Mouse (Mus musculus): ENCODE data around the gene Cmtm5. TPM values are rescaled to one million over a fixed set of nuclear protein-coding genes. Genes with fewer than 3 reads are reported as not detected.
"Not testable (repeated sequence)": the region's sequence is repeated elsewhere in the genome, so short reads cannot be mapped to it uniquely, and the experiment has no call there.

Cmtm5 gene
- polyA plus RNA-seq, 1 experiment: not detected

DNA sequence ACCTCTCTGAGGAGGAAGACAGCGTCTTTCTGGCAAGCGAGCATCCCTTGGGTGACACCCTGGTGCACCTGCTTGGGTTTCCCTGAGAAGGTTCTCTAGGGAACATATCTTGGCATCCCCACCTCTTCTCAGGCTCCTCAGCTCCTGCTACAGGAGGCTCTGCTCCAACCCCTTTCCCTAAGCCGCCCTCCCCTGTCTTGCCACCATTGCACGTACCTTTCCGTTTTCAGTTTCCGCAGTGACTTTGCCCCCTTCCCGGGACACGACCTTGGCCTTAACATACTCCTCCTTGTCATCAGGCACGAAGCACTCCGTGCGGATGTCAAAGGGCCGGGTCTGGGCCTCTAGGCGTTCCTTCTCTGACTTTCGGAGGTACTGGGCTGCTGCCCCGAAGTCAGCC is 29.0 kb downstream of the Cmtm5 start:
- Histone ChIP-seq H3K4me3 (ENCODE audit: low read depth, low read length) (no peak overlapping the region), H3K4me1 (ENCODE audit: control insufficient read depth, insufficient read depth, low read length) (no peaks in the 10 kb centered on the region), H3K9ac (ENCODE audit: low read depth, poor library complexity, severe bottlenecking) (no peak overlapping the region), H3K36me3 (ENCODE audit: control insufficient read depth, insufficient read depth, low read length, poor library complexity, severe bottlenecking) (no peaks in the 10 kb centered on the region), H3K27ac (ENCODE audit: insufficient read depth, low read length) (no peak overlapping the region), H3K9me3 (replicated peaks; ENCODE audit: control insufficient read depth, insufficient read depth, low read length, poor library complexity, severe bottlenecking) (no peaks in the 10 kb centered on the region), H3K27me3 (ENCODE audit: control insufficient read depth, insufficient read depth, low read length, poor library complexity, severe bottlenecking) (no peaks in the 10 kb centered on the region)
- TF ChIP-seq POLR2A (IDR thresholded peaks at IDR 0.05; ENCODE audit: insufficient read depth, low read length) (no peak), CTCF (IDR thresholded peaks at IDR 0.05; ENCODE audit: low read depth, low read length) (no peak), EP300 (IDR thresholded peaks at IDR 0.05; ENCODE audit: insufficient read depth, low read depth, low read length) (no peak)

DNA sequence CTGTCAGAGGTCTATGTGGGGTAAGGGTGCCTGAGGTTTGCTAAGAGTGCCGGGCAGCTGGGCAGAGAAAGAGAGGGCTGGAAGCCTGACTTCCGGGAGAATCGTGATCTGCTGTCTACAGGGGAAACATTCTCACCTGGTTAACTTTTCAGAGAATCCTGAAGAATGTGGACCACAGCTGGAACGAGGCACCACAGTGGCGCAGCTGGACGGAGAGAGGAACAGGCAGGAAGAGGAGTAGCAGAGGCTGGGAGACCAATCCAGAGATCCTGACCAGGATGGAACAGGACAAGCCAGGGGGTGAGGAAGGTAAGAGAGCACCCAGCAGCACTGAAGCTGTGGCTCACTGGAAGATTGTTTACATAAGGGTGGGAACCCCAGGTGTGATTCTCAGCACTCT is 29.6 kb downstream of the Cmtm5 start:
- TF ChIP-seq CTCF (IDR thresholded peaks at IDR 0.05; ENCODE audit: low read depth, low read length) (no peak), EP300 (IDR thresholded peaks at IDR 0.05; ENCODE audit: insufficient read depth, low read depth, low read length) (no peak), POLR2A (IDR thresholded peaks at IDR 0.05; ENCODE audit: insufficient read depth, low read length) (no peak)
- no peak overlapping the region for H3K27ac ChIP-seq (ENCODE audit: insufficient read depth, low read length)
- H3K27me3 ChIP-seq (ENCODE audit: control insufficient read depth, insufficient read depth, low read length, poor library complexity, severe bottlenecking): no peaks in the 10 kb centered on the region

DNA sequence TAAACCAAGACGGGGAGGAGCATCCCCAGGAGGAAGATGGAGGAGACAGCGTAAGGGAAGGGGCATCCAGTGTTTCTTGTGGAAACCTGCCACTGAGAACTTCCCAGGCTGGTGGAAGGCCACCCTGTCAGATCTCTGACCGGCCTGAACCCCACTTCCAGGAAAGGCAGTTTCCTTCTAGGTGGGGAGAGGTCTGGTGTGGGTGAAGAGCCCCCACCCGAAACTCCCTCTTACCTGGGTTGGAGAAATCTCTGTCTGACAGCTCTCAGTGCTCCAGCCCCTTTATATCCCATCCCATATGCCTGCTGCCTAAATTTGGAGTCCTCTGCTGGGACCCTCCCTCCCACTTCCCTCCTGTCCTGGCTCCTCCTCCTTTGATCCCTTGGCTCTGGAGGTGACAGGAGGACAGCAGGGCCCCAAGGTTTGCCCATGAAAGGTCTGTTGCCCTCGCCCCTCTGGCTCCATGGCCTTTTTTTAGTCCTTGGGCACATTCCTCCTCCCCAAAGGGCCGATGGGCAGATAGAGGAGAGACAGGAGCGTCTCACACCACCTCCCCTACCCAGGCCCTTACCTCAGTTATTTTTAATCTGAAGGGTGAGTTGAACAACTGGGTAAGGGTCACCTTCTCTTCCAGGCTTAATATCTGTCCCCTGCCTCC is 30.4 kb downstream of the Cmtm5 start, which contains the start of gene Myh6:
Myh6 (minus strand) TSS at position 608 of the 658 bp plus-strand sequence.
- no peaks in the 10 kb centered on the region for H3K36me3 ChIP-seq (ENCODE audit: control insufficient read depth, insufficient read depth, low read length, poor library complexity, severe bottlenecking)
- no peaks in the 10 kb centered on the region for H3K9me3 ChIP-seq (replicated peaks; ENCODE audit: control insufficient read depth, insufficient read depth, low read length, poor library complexity, severe bottlenecking)
- TF ChIP-seq EP300 (IDR thresholded peaks at IDR 0.05; ENCODE audit: insufficient read depth, low read depth, low read length) (no peak), POLR2A (IDR thresholded peaks at IDR 0.05; ENCODE audit: insufficient read depth, low read length) (no peak), CTCF (IDR thresholded peaks at IDR 0.05; ENCODE audit: low read depth, low read length) (no peak)
- H3K27ac ChIP-seq (ENCODE audit: insufficient read depth, low read length): no peak within 1 kb of the TSS
- H3K9ac ChIP-seq (ENCODE audit: low read depth, poor library complexity, severe bottlenecking): no peak within 1 kb of the TSS
- no peaks in the 10 kb centered on the region for H3K4me1 ChIP-seq (ENCODE audit: control insufficient read depth, insufficient read depth, low read length)
- H3K27me3 ChIP-seq (ENCODE audit: control insufficient read depth, insufficient read depth, low read length, poor library complexity, severe bottlenecking): no peaks in the 10 kb centered on the region
- no peak within 1 kb of the TSS for H3K4me3 ChIP-seq (ENCODE audit: low read depth, low read length)

More for the DNA sequence above, 29.6 kb downstream of the Cmtm5 start:
- Histone ChIP-seq H3K9ac (ENCODE audit: low read depth, poor library complexity, severe bottlenecking) (no peak overlapping the region), H3K4me3 (ENCODE audit: low read depth, low read length) (no peak overlapping the region), H3K9me3 (replicated peaks; ENCODE audit: control insufficient read depth, insufficient read depth, low read length, poor library complexity, severe bottlenecking) (no peaks in the 10 kb centered on the region), H3K4me1 (ENCODE audit: control insufficient read depth, insufficient read depth, low read length) (no peaks in the 10 kb centered on the region), H3K36me3 (ENCODE audit: control insufficient read depth, insufficient read depth, low read length, poor library complexity, severe bottlenecking) (no peaks in the 10 kb centered on the region)

DNA sequence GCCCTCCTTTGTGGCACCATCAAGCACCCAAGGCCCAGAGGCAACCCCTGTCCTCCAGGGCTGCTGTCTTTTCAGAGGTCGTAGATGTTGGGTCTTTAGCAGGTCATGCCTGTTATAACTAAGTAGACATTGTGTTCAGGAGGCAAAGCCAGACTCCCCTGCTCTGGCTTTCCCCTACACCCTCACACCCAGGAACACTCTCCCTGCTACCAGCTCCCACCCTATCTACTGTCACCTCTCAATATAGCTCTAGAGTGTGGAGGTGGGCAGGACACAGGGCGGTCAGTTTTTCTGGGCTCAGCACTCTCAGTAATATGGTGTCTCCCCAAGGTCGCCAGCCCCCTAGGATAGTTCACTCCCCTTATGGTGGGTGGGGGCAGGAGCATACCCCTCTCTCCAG is 31.8 kb downstream of the Cmtm5 start:
- Histone ChIP-seq H3K9ac (ENCODE audit: low read depth, poor library complexity, severe bottlenecking) (no peak overlapping the region), H3K27me3 (ENCODE audit: control insufficient read depth, insufficient read depth, low read length, poor library complexity, severe bottlenecking) (no peaks in the 10 kb centered on the region), H3K27ac (ENCODE audit: insufficient read depth, low read length) (no peak overlapping the region), H3K4me1 (ENCODE audit: control insufficient read depth, insufficient read depth, low read length) (no peaks in the 10 kb centered on the region), H3K9me3 (replicated peaks; ENCODE audit: control insufficient read depth, insufficient read depth, low read length, poor library complexity, severe bottlenecking) (no peaks in the 10 kb centered on the region), H3K36me3 (ENCODE audit: control insufficient read depth, insufficient read depth, low read length, poor library complexity, severe bottlenecking) (no peaks in the 10 kb centered on the region), H3K4me3 (ENCODE audit: low read depth, low read length) (no peak overlapping the region)
- no peak for TF ChIP-seq POLR2A (IDR thresholded peaks at IDR 0.05; ENCODE audit: insufficient read depth, low read length)
- TF ChIP-seq CTCF (IDR thresholded peaks at IDR 0.05; ENCODE audit: low read depth, low read length): no peak
- no peak for TF ChIP-seq EP300 (IDR thresholded peaks at IDR 0.05; ENCODE audit: insufficient read depth, low read depth, low read length)

DNA sequence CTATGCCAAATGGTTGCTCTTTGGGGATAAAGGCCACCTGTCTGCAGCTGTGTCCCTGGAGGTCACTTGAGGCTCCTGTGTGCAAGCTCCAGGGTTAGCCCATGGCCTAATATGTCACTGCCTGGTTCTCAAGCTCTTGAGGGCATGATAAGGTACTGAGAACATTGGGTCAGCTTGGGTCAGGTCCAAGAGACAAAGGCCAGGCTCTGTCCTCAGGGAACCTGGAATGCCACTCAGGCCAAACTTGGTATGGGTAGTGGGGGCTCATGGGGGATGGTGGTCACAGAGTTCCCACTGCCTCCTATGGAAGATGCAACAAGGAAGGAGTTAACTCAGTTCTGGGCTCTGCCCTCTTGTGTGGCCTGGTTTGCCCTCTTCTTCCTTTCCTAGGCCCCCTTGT is 32.3 kb downstream of the Cmtm5 start:
- Histone ChIP-seq H3K4me3 (ENCODE audit: low read depth, low read length) (no peak overlapping the region), H3K27me3 (ENCODE audit: control insufficient read depth, insufficient read depth, low read length, poor library complexity, severe bottlenecking) (no peaks in the 10 kb centered on the region), H3K36me3 (ENCODE audit: control insufficient read depth, insufficient read depth, low read length, poor library complexity, severe bottlenecking) (no peaks in the 10 kb centered on the region), H3K4me1 (ENCODE audit: control insufficient read depth, insufficient read depth, low read length) (no peaks in the 10 kb centered on the region), H3K27ac (ENCODE audit: insufficient read depth, low read length) (no peak overlapping the region), H3K9me3 (replicated peaks; ENCODE audit: control insufficient read depth, insufficient read depth, low read length, poor library complexity, severe bottlenecking) (no peaks in the 10 kb centered on the region), H3K9ac (ENCODE audit: low read depth, poor library complexity, severe bottlenecking) (no peak overlapping the region)
- TF ChIP-seq POLR2A (IDR thresholded peaks at IDR 0.05; ENCODE audit: insufficient read depth, low read length) (no peak), EP300 (IDR thresholded peaks at IDR 0.05; ENCODE audit: insufficient read depth, low read depth, low read length) (no peak), CTCF (IDR thresholded peaks at IDR 0.05; ENCODE audit: low read depth, low read length) (no peak)

DNA sequence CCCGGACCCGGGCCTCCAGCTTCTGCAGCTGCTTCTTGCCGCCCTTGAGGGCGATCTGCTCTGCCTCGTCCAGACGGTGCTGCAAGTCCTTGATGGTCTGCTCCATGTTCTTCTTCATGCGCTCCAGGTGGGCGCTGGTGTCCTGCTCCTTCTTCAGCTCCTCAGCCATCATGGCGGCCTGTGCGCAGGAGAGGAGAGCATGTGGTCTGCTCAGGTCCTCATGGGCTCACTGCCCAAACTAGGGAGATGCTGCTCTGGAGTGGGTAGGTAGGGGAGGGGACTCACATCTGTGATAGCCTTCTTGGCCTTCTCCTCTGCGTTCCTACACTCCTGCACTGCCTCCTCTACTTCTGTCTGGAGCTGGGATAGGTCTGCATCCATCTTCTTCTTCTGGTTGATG is 36.7 kb downstream of the Cmtm5 start:
- not testable (repeated sequence) for H3K9ac ChIP-seq (ENCODE audit: low read depth, poor library complexity, severe bottlenecking); H3K36me3 ChIP-seq (ENCODE audit: control insufficient read depth, insufficient read depth, low read length, poor library complexity, severe bottlenecking); H3K4me1 ChIP-seq (ENCODE audit: control insufficient read depth, insufficient read depth, low read length); H3K9me3 ChIP-seq (replicated peaks; ENCODE audit: control insufficient read depth, insufficient read depth, low read length, poor library complexity, severe bottlenecking); H3K27me3 ChIP-seq (ENCODE audit: control insufficient read depth, insufficient read depth, low read length, poor library complexity, severe bottlenecking); H3K27ac ChIP-seq (ENCODE audit: insufficient read depth, low read length); H3K4me3 ChIP-seq (ENCODE audit: low read depth, low read length)
